Mouse (Mus musculus): ENCODE measurements around the gene Cpn2.

Gene Cpn2

GRCm38 (mm10) chr16:30238791-30239190, 28.5 kb downstream of the Cpn2 start:
- DNase-seq (ENCODE audit: low spot score), result no peak

- DNase-seq (ENCODE audit: low spot score), result peak; percentile 45
Measured at GRCm38 (mm10) chr16:30236091-30236699, 31.1 kb downstream of the Cpn2 start.

- DNase-seq (ENCODE audit: low spot score), result no peak
Measured at GRCm38 (mm10) chr16:30235577-30235976, 31.7 kb downstream of the Cpn2 start.

- DNase-seq (ENCODE audit: low spot score), result no peak
Measured at GRCm38 (mm10) chr16:30234636-30235546, 32.4 kb downstream of the Cpn2 start.

GRCm38 (mm10) chr16:30234077-30234476, 33.2 kb downstream of the Cpn2 start:
- no peak for DNase-seq (ENCODE audit: low spot score)

GRCm38 (mm10) chr16:30231882-30232604, 35.3 kb downstream of the Cpn2 start:
- no peak for DNase-seq (ENCODE audit: low spot score)

- no peak for DNase-seq (ENCODE audit: low spot score)
Measured at GRCm38 (mm10) chr16:30227352-30227751, 39.9 kb downstream of the Cpn2 start.

GRCm38 (mm10) chr16:30221161-30221782, 46.0 kb downstream of the Cpn2 start:
- DNase-seq (ENCODE audit: low spot score), result no peak

GRCm38 (mm10) chr16:30215811-30216210, 51.5 kb downstream of the Cpn2 start:
- no peak for DNase-seq (ENCODE audit: low spot score)

GRCm38 (mm10) chr16:30213644-30214043, 53.7 kb downstream of the Cpn2 start:
- DNase-seq (ENCODE audit: low spot score), result no peak

- no peak for DNase-seq (ENCODE audit: low spot score)
Measured at GRCm38 (mm10) chr16:30212035-30212434, 55.3 kb downstream of the Cpn2 start.

GRCm38 (mm10) chr16:30209264-30209663, 58.0 kb downstream of the Cpn2 start:
- DNase-seq (ENCODE audit: low spot score), result no peak

- no peak for DNase-seq (ENCODE audit: low spot score)
Measured at GRCm38 (mm10) chr16:30207991-30208390, 59.3 kb downstream of the Cpn2 start.

- DNase-seq (ENCODE audit: low spot score), result no peak
Measured at GRCm38 (mm10) chr16:30207111-30207828, 60.0 kb downstream of the Cpn2 start.
